Mouse (Mus musculus) lung, embryonic 16.5 days (tissue): ENCODE measurements around the gene Arl10. TPM values are rescaled to one million over a fixed set of nuclear protein-coding genes. Genes with fewer than 3 reads are reported as not detected.

Experiments used
- ATAC-seq: fragments of 200-750 bp; cut with Nextera tagmentation; 2 replicates; pipeline ENCODE4 v1.8.0; 2017; ENCODE audit warnings: low read depth, mild to moderate bottlenecking, moderate library complexity
- H3K27ac ChIP-seq: fragments of 300-500 bp; sonication (generic); 2 replicates; pipeline ENCODE4 v1.5.1; 2014; ENCODE audit warnings: mild to moderate bottlenecking, control low read depth, low read length
- H3K27me3 ChIP-seq: fragments of 300-500 bp; sonication (generic); 2 replicates; pipeline ENCODE4 v1.6.1; 2014; ENCODE audit warnings: low read depth, low read length, mixed read lengths; ENCODE audit not compliant: control insufficient read depth, insufficient read depth
- H3K36me3 ChIP-seq: fragments of 300-500 bp; sonication (generic); 2 replicates; pipeline ENCODE4 v1.6.1; 2014; ENCODE audit warnings: low read length; ENCODE audit not compliant: control insufficient read depth, insufficient read depth
- H3K4me1 ChIP-seq: fragments of 300-500 bp; sonication (generic); replicated peaks from 2 replicates; pipeline ENCODE4 v1.6.1; 2014; ENCODE audit warnings: low read length, mixed read lengths; ENCODE audit not compliant: control insufficient read depth, insufficient read depth
- H3K4me2 ChIP-seq: fragments of 300-500 bp; sonication (generic); 2 replicates; pipeline ENCODE4 v1.6.1; 2014; ENCODE audit warnings: low read depth, low read length, control low read depth
- H3K4me3 ChIP-seq: fragments of 300-500 bp; sonication (generic); 2 replicates; pipeline ENCODE4 v1.5.1; 2014; ENCODE audit warnings: mild to moderate bottlenecking, low read length, control low read depth
- H3K9ac ChIP-seq: fragments of 300-500 bp; sonication (generic); 2 replicates; pipeline ENCODE4 v1.6.1; 2014; ENCODE audit warnings: low read length, control low read depth
- H3K9me3 ChIP-seq: fragments of 300-500 bp; sonication (generic); 2 replicates; pipeline ENCODE4 v1.6.1; 2016; ENCODE audit warnings: low read length; ENCODE audit not compliant: control insufficient read depth
- WGBS: fragments of 180-500 bp; shearing (Covaris S2); extraction: QIAGEN DNeasy Blood & Tissue Kit; methylation state at CpG from one replicate; pipeline ENCODE4 v1.1.7; 2014; 5-methylcytosine and 5-hydroxymethylcytosine counted together
- polyA plus RNA-seq: library from polyadenylated mRNA; unstranded; fragments of >200 nt; fragmentation: Nextera tagmentation; extraction: Ambion mirVana; gene quantifications from 2 replicates; pipeline ENCODE4 v1.2.1, GENCODE M21; 2015

Arl10 gene
- polyA plus RNA-seq, 1 experiment from 2014 or later: 25.3 TPM

GRCm38 (mm10) chr13:54593617-54594016 is 18.8 kb downstream of the Arl10 start:
- no peak overlapping the region for H3K9ac ChIP-seq
- no peaks in the 10 kb centered on the region; the same call in none of the 2 replicates for H3K36me3 ChIP-seq
- H3K4me1 ChIP-seq: peaks cover 19% of the 10 kb centered on the region
- WGBS: 80% methylated on average over 11 of the region's 11 CpGs
- no peaks in the 10 kb centered on the region for H3K9me3 ChIP-seq
- H3K4me3 ChIP-seq: no peak overlapping the region
- H3K4me2 ChIP-seq: no peak overlapping the region
- H3K27me3 ChIP-seq: no peaks in the 10 kb centered on the region
- ATAC-seq: no peak
- no peak overlapping the region for H3K27ac ChIP-seq

GRCm38 (mm10) chr13:54596107-54596690 is 21.4 kb downstream of the Arl10 start:
- WGBS: 61% methylated on average over 8 of the region's 8 CpGs
- peak; percentile 11; the same call in 1 of the 2 replicates for ATAC-seq
- no peaks in the 10 kb centered on the region; the same call in none of the 2 replicates for H3K36me3 ChIP-seq
- H3K4me2 ChIP-seq: no peak overlapping the region
- H3K9ac ChIP-seq: no peak overlapping the region
- H3K27ac ChIP-seq: no peak overlapping the region
- H3K9me3 ChIP-seq: no peaks in the 10 kb centered on the region
- H3K27me3 ChIP-seq: no peaks in the 10 kb centered on the region
- no peak overlapping the region for H3K4me3 ChIP-seq
- peaks cover 10% of the 10 kb centered on the region for H3K4me1 ChIP-seq

- Histone ChIP-seq H3K4me3 (no peak overlapping the region), H3K9ac (no peak overlapping the region), H3K27me3 (no peaks in the 10 kb centered on the region), H3K36me3 (no peaks in the 10 kb centered on the region; the same call in none of the 2 replicates), H3K4me1 (peaks cover 7% of the 10 kb centered on the region), H3K4me2 (no peak overlapping the region), H3K9me3 (no peaks in the 10 kb centered on the region), H3K27ac (no peak overlapping the region)
- ATAC-seq: 0 out of 2 replicates have a peak, but pooled peaks have one; percentile 8
- WGBS: 51% methylated on average over 5 of the region's 5 CpGs
Observed at GRCm38 (mm10) chr13:54596870-54597269, 22.1 kb downstream of the Arl10 start.

GRCm38 (mm10) chr13:54598622-54599143 is 23.9 kb downstream of the Arl10 start:
- no peaks in the 10 kb centered on the region for H3K27me3 ChIP-seq

GRCm38 (mm10) chr13:54602639-54603111 is 27.9 kb downstream of the Arl10 start:
- no peak overlapping the region for H3K27ac ChIP-seq
- ATAC-seq: no peak
- H3K27me3 ChIP-seq: no peaks in the 10 kb centered on the region
- H3K9me3 ChIP-seq: no peaks in the 10 kb centered on the region
- no peaks in the 10 kb centered on the region for H3K4me1 ChIP-seq
- no peaks in the 10 kb centered on the region for H3K36me3 ChIP-seq
- H3K4me2 ChIP-seq: no peak overlapping the region
- WGBS: 65% methylated on average over 3 of the region's 3 CpGs
- no peak overlapping the region for H3K9ac ChIP-seq
- no peak overlapping the region for H3K4me3 ChIP-seq

More at GRCm38 (mm10) chr13:54598622-54599143, 23.9 kb downstream of the Arl10 start:
- WGBS: 80% methylated on average over 12 of the region's 12 CpGs
- H3K4me2 ChIP-seq: no peak overlapping the region
- peaks cover 7% of the 10 kb centered on the region for H3K4me1 ChIP-seq
- H3K4me3 ChIP-seq: no peak overlapping the region
- H3K36me3 ChIP-seq: no peaks in the 10 kb centered on the region; the same call in 1 of the 2 replicates
- no peak overlapping the region for H3K9ac ChIP-seq
- no peak for ATAC-seq
- H3K27ac ChIP-seq: no peak overlapping the region
- no peaks in the 10 kb centered on the region for H3K9me3 ChIP-seq

GRCm38 (mm10) chr13:54603501-54603900 is 28.7 kb downstream of the Arl10 start:
- H3K4me3 ChIP-seq: no peak overlapping the region
- H3K36me3 ChIP-seq: no peaks in the 10 kb centered on the region
- no peaks in the 10 kb centered on the region for H3K27me3 ChIP-seq
- no peak for ATAC-seq
- H3K27ac ChIP-seq: no peak overlapping the region
- H3K9me3 ChIP-seq: no peaks in the 10 kb centered on the region
- H3K9ac ChIP-seq: no peak overlapping the region
- H3K4me1 ChIP-seq: no peaks in the 10 kb centered on the region
- no peak overlapping the region for H3K4me2 ChIP-seq

GRCm38 (mm10) chr13:54604221-54604620 is 29.4 kb downstream of the Arl10 start:
- Histone ChIP-seq H3K36me3 (no peaks in the 10 kb centered on the region), H3K27ac (no peak overlapping the region), H3K4me3 (no peak overlapping the region), H3K4me2 (no peak overlapping the region), H3K9me3 (no peaks in the 10 kb centered on the region), H3K27me3 (no peaks in the 10 kb centered on the region), H3K4me1 (0 out of 2 replicates have a peak, but pooled peaks cover 3% of the 10 kb centered on the region), H3K9ac (no peak overlapping the region)
- no peak for ATAC-seq
- 65% methylated on average over 4 of the region's 4 CpGs for WGBS

- H3K4me3 ChIP-seq: no peak overlapping the region
- H3K9me3 ChIP-seq: no peaks in the 10 kb centered on the region
- no peaks in the 10 kb centered on the region for H3K27me3 ChIP-seq
- H3K27ac ChIP-seq: no peak overlapping the region
- 54% methylated on average over 5 of the region's 5 CpGs for WGBS
- ATAC-seq: no peak
- no peak overlapping the region for H3K9ac ChIP-seq
- H3K4me2 ChIP-seq: no peak overlapping the region
- no peaks in the 10 kb centered on the region for H3K36me3 ChIP-seq
- peaks cover 6% of the 10 kb centered on the region; the same call in 1 of the 2 replicates for H3K4me1 ChIP-seq
Observed at GRCm38 (mm10) chr13:54605426-54605825, 30.6 kb downstream of the Arl10 start.

GRCm38 (mm10) chr13:54607204-54607603 is 32.4 kb downstream of the Arl10 start:
- no peak overlapping the region for H3K4me2 ChIP-seq
- H3K4me3 ChIP-seq: no peak overlapping the region
- no peak for ATAC-seq
- H3K4me1 ChIP-seq: peaks cover 10% of the 10 kb centered on the region; the same call in 1 of the 2 replicates
- no peaks in the 10 kb centered on the region for H3K27me3 ChIP-seq
- no peak overlapping the region for H3K27ac ChIP-seq
- H3K9ac ChIP-seq: no peak overlapping the region
- no peaks in the 10 kb centered on the region for H3K9me3 ChIP-seq
- H3K36me3 ChIP-seq: no peaks in the 10 kb centered on the region
- WGBS: 60% methylated on average over 5 of the region's 5 CpGs
